Mouse (Mus musculus) heart, adult 18-20 months (tissue): ENCODE data around the gene Stard3nl. TPM values are rescaled to one million over a fixed set of nuclear protein-coding genes. Genes with fewer than 3 reads are reported as not detected.
"Not testable (repeated sequence)": the region's sequence is repeated elsewhere in the genome, so short reads cannot be mapped to it uniquely, and the experiment has no call there.

Experiments
- DNase-seq, 2 experiments: peaks; one replicate each; pipeline ENCODE4 v3.0.0; 2021 to 2022; ENCODE audit warnings: mixed read lengths in 1 of 2
- total RNA-seq, 2 experiments: library from RNA; stranded (reverse); gene quantifications; 2 replicates each; pipeline ENCODE4 v1.2.3; 2021

Gene Stard3nl
- total RNA-seq, 2 experiments from 2014 or later, result 15.1 to 16.8 TPM

DNA sequence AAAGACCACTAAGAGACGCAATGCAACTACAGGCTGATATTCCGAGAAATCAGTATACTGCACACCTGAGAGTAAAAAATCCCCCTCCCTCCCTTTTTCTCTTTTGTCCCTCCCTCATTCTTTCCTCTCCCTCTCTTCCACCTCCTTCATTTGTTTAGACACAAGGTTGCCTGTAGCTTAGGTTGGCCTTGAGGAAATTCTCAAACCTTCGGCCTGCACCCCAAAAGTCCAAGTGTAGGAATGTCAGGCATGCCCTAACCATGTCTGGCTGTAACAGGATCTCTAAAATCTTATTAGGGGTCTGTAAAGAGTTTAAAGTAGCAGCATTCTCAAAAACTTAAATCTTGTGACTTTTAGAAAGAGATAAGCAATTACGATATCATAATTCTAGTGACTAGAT lies 10.4 kb downstream of the Stard3nl start:
- DNase-seq, result no peak

DNA sequence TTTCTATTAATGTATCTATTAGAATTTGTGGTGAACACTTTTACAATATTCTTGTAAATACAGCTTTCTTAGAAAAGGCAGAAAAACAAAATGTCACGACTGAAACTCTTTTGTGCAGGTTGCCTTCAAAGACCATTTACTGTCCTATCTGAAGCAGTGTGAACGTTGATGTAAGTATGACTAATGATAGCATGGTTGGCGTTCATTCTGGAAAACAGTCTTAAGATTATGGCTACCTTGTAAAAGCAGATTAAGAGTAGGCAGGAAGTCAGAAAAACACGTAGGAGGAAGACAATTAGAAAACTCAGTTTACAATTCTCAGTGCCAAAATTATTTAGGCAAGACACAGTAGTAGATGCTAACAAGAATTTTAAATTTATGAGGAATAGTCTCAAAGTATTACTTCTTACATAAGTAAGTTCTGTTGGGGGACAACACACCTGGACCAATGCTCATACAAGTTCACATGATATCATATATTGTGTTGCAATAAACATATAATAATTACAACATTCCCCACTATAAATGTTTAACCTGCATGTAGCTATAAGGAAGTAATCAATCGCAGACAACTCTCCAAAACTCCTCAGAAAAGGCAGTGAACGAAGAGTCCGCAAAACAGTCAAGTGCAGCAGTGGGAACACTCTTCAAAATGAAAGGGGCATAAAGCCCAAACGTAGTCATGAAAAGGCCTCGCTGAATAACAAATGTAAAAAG lies 14.3 kb downstream of the Stard3nl start:
- no peak for DNase-seq

DNA sequence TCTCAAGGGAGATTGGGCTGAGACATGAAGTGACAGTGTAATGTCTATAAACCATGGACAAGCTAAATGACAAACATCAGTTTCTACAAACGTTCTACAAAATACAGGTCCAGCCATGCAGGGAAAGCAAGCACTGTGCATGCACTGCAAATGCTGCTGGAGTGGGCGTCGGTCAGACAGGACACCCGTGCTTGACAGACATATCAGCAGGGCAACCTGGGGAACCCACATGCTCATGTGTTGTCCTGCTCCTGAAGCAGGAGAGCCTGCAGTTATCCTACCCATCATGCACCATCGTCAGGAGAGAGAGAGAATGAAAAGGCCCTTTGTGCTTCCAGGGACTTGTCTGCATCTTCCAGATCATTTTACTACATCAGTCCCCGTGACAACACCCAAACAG lies 16.3 kb downstream of the Stard3nl start:
- DNase-seq, result no peak

DNA sequence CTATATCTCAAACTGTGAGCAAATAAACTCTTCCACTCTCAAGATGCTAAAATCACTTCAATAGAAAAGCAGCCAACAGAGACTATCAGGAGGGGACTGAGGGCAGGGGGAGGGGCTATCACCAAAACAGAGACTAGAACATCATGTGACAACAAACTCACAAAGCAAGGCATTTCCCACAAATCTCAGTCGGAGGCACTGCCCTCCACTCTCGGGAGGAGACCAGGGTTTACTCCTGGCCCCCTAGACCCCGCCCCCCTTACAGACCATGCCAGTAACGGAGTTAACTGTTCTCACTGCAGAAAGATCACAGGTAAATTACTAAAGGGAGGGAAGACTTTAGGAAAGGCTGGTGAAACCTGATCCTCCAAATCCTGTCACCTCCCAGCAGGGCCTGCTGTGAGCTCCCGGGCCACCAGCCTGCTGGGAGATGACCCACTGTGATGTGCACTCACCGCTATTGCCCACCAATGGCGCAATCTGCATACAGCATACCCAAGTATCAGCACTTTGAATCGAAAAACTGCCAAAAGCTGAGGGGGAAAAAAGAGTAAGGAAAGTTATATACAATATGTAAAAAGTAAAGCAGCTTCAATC lies 23.4 kb downstream of the Stard3nl start:
- no peak for DNase-seq

DNA sequence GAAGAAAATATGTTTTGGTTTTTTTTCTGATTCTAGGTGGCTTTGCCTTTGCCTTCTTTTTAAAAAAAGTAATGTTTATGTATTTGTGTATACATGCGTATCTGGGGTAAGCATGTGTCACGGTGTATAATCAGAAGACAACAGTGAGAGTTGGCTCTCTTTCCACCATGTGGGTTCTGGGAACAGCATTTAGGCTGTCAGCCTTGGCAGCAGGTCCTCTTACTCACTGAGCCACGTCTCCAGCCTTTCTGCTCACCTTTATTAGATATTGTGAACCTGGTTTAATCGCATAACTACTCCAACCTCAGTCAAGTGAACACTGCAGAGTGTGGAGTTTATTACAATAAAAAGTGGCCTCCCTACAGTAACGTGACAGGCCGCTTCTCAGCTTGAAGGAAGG lies 26.8 kb downstream of the Stard3nl start:
- no peak for DNase-seq

DNA sequence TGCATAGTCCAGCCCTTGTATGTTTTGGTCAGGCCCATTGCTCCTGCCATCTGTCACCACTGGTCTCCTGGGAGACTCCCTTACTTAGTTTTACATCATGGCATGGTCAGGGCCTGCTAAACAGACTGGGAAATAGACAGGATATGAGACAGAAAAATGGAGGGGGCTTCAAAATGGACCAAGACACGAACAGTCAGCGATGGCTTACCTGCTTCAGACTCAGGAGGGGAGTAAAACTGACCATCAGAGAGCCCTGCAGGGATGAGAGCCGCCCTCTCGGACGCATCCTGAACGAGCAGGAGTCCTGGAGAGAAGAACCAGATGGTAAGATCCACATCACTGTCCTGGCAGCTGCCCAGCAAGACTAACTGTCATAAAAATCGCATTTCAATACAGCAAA lies 28.1 kb downstream of the Stard3nl start:
- DNase-seq, result no peak

DNA sequence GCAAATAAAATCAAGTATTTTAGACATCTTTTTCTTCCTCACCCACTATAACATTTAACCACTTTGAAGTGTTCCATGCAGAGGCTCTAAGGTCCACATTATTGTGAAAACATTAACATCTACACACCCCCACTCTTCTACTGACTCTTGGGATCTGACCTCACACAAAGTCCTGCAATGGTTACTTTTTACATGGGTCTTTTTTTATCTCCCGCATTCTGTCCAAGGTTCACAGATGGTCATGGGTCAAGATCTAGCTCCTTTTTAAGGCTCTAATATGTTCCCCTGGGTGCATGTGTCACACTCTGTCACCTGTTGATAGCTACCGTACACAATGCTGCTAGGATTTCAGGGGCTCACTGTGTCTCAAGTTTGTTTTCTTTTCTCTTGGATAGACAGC lies 28.7 kb downstream of the Stard3nl start:
- no peak for DNase-seq

DNA sequence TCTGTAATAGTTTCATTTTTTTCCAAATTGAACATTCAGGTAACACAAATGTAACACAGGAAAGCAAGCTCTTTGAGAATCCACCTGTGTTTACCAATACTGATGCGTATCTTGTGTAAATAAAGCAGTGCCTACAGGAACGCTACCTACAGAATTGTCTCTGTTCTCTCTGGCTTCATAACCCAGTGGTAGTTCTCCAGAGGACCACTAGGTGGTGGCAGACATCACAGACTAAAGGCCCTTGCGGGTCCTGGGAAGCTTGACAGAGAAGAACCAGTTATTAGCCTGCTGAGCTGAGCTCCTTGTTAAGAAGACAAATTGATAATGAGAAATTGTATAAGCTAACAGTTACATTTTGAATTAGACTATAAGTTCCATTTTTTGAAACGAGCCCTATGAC lies 30.0 kb downstream of the Stard3nl start:
- DNase-seq, result peak; percentile 43 to 75

DNA sequence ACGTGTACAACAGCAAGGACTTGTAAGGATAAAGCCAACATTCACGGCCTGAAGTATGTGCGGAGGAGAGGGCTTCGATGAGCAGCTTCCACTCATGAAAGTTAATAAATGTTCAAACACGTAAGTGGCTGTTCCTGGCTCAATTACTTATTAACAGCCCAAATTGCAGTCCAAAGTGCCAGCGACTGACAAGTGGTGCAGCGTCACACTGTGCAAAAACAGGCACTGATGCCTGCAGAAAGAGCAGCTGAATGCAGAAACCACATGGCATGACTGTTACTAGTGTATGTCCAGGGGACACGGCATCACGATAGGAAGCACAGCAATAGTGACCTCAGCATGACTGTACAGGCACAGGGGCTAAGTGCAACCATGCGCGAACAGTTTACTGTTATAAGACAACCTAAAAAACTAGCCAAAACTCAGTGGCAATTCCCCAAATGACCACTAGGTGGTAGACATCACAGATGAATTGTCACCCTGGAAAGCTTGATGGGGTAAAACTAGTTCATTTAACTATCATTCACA lies 31.3 kb downstream of the Stard3nl start:
- peak; percentile 37 to 76 for DNase-seq

DNA sequence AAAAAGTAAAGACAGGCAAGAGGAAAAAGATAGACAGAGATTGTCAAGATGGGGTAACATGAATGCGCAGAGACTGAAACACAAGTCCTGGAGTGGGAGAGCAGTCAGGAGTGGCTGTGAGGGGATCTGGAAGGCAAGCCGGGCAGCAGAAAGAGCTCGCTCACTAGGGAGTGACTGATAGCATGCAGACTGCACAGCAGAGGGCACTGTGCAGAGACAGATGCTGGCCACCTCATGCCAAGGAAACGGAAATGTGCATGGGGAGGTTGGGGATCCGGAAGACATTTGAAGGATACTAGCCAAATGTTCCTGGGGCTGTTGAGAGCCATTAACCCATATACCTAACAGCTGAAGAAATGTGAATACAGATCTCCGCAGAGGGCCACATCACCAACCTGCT lies 33.2 kb downstream of the Stard3nl start:
- no peak for DNase-seq

DNA sequence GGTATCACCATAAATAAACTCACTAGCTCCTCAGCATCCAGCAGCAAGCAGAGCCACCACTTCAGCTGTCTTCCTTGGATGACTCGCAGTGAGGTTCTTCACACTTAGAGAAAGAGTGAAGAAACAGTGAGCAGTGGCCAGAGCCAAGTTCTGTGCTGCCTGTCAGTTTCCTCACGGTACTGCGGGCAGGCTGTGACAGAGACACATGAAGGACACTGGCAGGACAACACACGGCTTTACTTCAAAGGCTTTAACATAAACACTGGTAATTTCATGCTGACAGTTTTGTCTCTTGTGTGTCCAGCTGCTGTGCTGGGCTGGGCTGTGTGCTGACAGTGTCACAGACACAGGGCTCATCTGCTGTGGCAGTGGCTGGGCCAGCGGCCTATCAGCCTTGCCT lies 37.6 kb downstream of the Stard3nl start:
- DNase-seq, result no peak

DNA sequence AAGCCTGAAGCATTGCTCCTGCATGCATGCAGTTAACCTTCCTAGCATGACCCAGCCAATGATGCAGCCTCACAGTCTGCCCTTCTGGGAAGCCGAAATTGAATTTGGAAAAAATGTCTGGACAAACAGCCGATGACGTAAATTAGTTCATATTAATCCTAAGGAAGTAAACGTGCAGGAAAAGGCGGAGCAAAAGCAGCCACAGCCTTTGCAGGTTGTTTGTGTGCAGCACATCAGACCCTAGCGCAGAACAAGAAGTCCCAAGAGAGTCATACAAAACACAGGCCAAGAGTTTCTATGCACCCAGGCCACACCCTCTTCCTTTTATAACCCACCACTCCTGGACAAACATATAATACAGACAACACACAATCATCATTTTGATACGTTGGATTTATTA lies 38.3 kb downstream of the Stard3nl start:
- peak in 1 of 2 experiments; percentile 42 for DNase-seq

DNA sequence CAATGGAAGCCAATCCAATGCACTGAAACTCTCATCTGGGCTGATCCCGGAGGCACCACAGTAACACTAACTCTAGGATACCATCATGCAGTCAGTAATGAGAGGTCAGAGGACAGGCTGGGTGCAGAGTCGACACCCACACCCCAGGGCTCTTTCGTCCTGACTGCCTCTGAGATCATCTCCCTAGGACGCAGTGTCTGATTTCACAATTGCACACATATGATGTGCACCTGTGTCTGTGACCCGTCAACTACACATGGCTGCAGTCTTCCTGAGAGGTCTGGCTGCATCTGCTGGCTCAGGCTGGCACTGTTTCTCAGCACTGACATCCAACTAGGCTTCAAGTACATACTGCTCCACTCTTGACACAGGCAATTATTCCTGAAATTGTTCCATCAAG lies 38.9 kb downstream of the Stard3nl start:
- DNase-seq, result no peak

DNA sequence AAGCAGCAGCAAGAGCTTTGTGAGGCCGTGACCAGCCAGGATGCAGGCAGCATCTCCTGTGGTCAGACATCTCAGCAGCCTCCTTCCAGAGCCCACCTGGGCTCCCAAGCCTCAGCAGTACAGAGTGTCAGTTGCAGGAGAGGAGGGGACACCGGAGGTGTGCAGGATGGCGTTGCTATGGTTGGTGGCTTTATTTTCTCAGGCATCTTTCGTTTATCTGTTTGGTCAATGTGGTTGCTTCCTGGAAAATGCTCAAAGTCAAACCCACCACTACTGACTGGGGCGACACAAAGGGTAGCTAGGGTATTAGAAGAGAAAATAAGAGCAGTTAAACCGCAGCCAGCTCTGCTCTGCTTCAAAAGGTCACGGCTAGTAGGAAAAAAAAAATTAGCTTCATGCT lies 39.5 kb downstream of the Stard3nl start:
- no peak for DNase-seq

DNA sequence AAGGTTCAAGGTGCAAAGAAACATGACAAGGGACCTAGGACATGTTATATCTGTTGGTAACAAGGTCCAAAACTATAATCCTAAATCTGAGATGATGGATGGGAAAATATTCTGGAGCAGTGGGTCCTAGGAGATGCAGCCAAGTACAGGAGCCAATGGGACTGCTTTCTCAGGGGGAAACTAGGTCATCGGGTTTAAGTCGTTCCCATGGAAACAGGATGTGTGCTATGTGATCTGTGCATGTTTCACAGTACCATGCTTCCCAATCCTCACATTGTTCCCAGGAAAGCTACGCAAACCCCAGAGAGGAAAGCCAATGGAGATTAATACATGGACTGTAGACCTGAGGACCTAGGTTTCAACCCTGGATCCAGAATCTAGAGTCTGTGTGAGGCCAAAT lies 42.8 kb downstream of the Stard3nl start:
- no peak for DNase-seq

DNA sequence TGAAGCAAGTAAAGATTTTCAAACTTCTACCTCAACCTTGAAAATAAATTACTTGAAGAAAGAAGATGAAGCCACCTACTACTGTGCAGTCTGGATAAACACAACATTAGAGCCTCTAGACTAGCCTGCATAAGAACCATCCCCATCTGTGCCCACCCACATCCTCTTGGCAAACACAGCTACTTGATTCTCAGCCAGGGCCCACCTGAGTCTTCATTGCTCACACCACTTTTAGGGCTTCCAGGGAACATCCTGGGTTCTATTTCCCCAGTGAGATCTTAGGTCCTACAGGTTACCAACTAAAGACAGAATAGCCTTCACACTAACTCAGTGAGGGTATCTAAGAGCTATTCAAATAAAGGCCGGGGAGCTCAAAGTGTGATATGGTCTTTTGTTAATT lies 55.2 kb downstream of the Stard3nl start:
- DNase-seq, result not testable (repeated sequence)

DNA sequence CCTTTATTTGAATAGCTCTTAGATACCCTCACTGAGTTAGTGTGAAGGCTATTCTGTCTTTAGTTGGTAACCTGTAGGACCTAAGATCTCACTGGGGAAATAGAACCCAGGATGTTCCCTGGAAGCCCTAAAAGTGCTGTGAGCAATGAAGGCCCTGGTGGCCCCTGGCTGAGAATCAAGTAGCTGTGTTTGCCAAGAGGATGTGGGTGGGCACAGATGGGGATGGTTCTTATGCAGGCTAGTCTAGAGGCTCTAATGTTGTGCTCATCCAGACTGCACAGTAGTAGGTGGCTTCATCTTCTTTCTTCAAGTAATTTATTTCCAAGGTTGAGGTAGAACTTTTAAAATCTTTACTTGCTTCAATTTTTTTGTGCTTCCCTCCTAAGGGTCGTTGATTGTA lies 59.3 kb downstream of the Stard3nl start:
- DNase-seq, result not testable (repeated sequence)

Other genes starting within 250 kb of the Stard3nl start
- gene Epdr1, start 224.1 kb upstream of the Stard3nl start, total RNA-seq, result 10 to 100 TPM; 19.8 to 29.0 TPM
- gene Sfrp4, start 227.3 kb upstream of the Stard3nl start, total RNA-seq, result under 1 TPM; 0.15 to 0.33 TPM